Mouse (Mus musculus) common myeloid progenitor, adult 5-6 weeks (primary cell): ENCODE data around the gene Smim11. TPM values are rescaled to one million over a fixed set of nuclear protein-coding genes. Genes with fewer than 3 reads are reported as not detected.

Experiments used
- ATAC-seq: replicated peaks from 2 replicates; pipeline ENCODE4 v1.8.0; 2016; ENCODE audit warnings: low read depth, mild to moderate bottlenecking, moderate TSS enrichment, inconsistent platforms; ENCODE audit not compliant: poor library complexity, severe bottlenecking
- total RNA-seq: library from RNA; stranded (forward); fragments of 200-1000, 187-1606 nt; gene quantifications from 2 replicates; pipeline ENCODE4 v1.2.3, GENCODE M21; 2017

Smim11 gene
- total RNA-seq, 1 experiment from 2014 or later = 144 TPM

DNA sequence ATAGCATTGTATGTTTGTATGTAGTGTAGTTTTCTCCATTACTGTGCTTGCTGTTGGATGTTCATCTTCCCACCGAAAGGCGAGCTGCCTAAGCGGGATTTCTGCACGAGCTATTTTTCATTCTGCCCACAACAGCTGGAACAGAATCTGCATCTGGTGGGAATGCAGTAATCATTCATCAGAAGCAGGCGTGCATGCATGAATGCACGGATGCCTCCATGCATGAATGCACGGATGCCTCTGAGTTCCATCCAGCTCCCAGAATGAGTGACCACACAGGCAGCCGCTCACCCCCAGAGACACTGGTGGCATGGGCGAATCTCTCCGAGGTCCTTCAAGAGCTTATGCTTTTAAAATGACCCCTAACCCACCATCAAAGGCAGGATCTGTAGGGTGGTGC is 56.5 kb downstream of the Smim11 start:
- no peak for ATAC-seq

DNA sequence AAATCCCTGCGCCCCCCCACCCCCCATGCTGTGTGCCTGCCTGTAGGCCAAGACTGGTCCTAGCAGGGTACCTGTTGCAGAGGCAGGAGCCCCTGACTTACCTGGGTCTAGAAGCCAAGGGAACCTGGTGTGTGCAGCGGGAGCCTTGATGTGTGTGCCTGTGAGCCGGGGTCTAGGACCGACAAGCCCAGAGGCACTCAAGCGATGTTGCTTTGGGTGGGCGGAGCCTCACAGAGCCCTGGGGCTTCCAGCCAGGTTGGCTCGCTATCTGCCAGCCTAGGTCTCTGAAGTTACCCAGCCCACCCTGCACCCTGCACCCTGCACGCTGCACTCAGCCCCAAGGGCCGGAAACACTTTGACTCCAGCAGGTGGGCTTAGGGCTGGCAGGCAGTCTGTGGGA is 57.6 kb downstream of the Smim11 start:
- no peak for ATAC-seq

DNA sequence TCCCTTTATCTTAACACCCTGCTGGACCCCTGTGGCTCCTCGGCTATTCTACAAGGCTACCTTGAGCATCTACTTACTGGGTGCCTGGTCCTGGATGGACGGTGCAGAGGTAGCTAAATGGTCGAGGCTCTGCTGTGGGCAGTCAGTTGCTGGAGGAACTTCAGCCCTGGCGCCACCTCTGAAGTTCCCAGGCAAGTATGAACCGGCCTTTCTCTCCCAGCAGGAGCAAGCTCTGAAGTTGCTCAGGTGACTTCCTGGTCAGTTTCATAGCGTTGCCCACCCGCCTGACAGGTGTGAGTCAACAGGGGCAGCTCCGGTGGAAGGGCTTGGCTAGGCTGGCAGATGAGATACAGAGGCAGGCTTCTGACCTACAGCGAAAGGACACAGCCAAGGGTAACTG is 58.1 kb downstream of the Smim11 start, which contains the start of gene Kcne1:
TSS of gene Kcne1 (minus strand) at position 240 of the 400 bp plus-strand sequence.
- ATAC-seq = no peak

DNA sequence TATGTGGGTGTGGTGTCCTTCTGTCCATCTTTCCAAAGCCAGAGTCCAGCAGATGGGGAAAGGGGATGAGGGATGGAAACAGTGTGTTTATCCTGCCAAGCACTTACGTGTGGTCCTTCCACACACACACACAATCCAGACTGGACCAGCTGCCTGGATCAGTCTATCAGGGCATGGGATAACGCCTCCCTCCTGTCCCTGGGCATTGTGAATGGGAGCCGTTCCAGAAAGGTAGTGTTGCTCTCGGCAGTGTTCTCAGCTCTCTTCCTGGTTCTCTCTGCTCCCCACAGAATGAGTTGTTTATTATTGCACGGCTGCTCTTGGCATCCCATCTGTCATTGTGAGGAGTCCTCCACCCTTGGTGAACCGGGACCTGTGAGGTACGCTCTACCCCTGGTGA is 59.6 kb downstream of the Smim11 start:
- no peak for ATAC-seq

Other genes starting within 250 kb of the Smim11 start
- 30.2 and 34.8 TPM in 2 replicates for gene Mrps6, start 243.0 kb upstream of the Smim11 start, total RNA-seq
- gene Gm49711, start 243.0 kb upstream of the Smim11 start, total RNA-seq = not detected in 2 replicates
- 6.2 and 8.0 TPM in 2 replicates for gene Slc5a3, start 243.0 kb upstream of the Smim11 start, total RNA-seq
- not detected in 2 replicates for gene Kcne2, start 8.9 kb upstream of the Smim11 start, total RNA-seq
- not detected in 2 replicates for gene Fam243, start 20.2 kb downstream of the Smim11 start, total RNA-seq
- not detected in 2 replicates for gene Kcne1, start 58.2 kb downstream of the Smim11 start, total RNA-seq
- 7.6 and 13.8 TPM in 2 replicates for gene Rcan1, start 169.6 kb downstream of the Smim11 start, total RNA-seq
- not detected in 2 replicates for gene Clic6, start 184.4 kb downstream of the Smim11 start, total RNA-seq